Mouse (Mus musculus): ENCODE results near the gene Fbxo24.

GRCm38 (mm10) chr5:137631591-137631990, 2.8 kb upstream of the Fbxo24 start:
- TF ChIP-seq POLR2A (IDR thresholded peaks at IDR 0.05; ENCODE audit: borderline replicate concordance, low read depth, low read length) (no peak), CTCF (IDR thresholded peaks at IDR 0.05; ENCODE audit: low read depth, low read length) (no peak)

Measured in bone marrow macrophage, adult 2 months (primary cell).